Mouse (Mus musculus) liver, embryonic 14.5 days (tissue): ENCODE measurements around the gene Prkg1. TPM values are rescaled to one million over a fixed set of nuclear protein-coding genes. Genes with fewer than 3 reads are reported as not detected.

Experiments
- ATAC-seq: fragments of 200-750 bp; cut with Nextera tagmentation; 2 replicates; pipeline ENCODE4 v1.8.0; 2017; ENCODE audit warnings: moderate number of reproducible peaks, mild to moderate bottlenecking, moderate library complexity; ENCODE audit not compliant: insufficient read depth
- DNase-seq, 3 experiments: peaks; one replicate each; pipeline ENCODE4 v3.0.0-alpha.2; 2012 to 2013; ENCODE audit warnings: low read depth in 3 of 3, low spot score in 3 of 3
- H3K27ac ChIP-seq: fragments of 300-500 bp; sonication (generic); 2 replicates; pipeline ENCODE4 v1.5.1; 2014; ENCODE audit warnings: moderate library complexity, mild to moderate bottlenecking, control low read depth, inconsistent platforms
- H3K27me3 ChIP-seq: fragments of 300-500 bp; sonication (generic); 2 replicates; pipeline ENCODE4 v1.6.1; 2014; ENCODE audit warnings: mild to moderate bottlenecking, low read length, moderate library complexity; ENCODE audit not compliant: control insufficient read depth, insufficient read depth
- H3K36me3 ChIP-seq: fragments of 300-500 bp; sonication (generic); replicated peaks from 2 replicates; pipeline ENCODE4 v1.6.1; 2014; ENCODE audit warnings: low read depth; ENCODE audit not compliant: control insufficient read depth, insufficient read depth
- H3K4me1 ChIP-seq, 2 experiments: fragments of 200-500 bp in 1 of 2; fragments of 300-500 bp in 1 of 2; sonication (generic) in 1 of 2; replicated peaks; 2 replicates each; pipeline ENCODE4 v1.6.1; 2012 to 2014; ENCODE audit warnings: antibody characterized with exemption in 1 of 2, inconsistent platforms in 1 of 2, low read length in 1 of 2; ENCODE audit not compliant: control insufficient read depth in 2 of 2, insufficient read depth in 2 of 2
- H3K4me2 ChIP-seq: fragments of 300-500 bp; sonication (generic); 2 replicates; pipeline ENCODE4 v1.6.1; 2014; ENCODE audit warnings: low read depth, mild to moderate bottlenecking, control low read depth, moderate library complexity
- H3K4me3 ChIP-seq, 2 experiments: fragments of 200-500 bp in 1 of 2; fragments of 300-500 bp in 1 of 2; sonication (generic) in 1 of 2; 2 replicates each; pipeline ENCODE4 v1.5.1; 2012 to 2014; ENCODE audit warnings: low read depth in 2 of 2, low read length in 2 of 2, mild to moderate bottlenecking in 2 of 2, control low read depth in 1 of 2, inconsistent platforms in 1 of 2, moderate library complexity in 1 of 2; ENCODE audit not compliant: insufficient read depth in 1 of 2
- H3K9ac ChIP-seq: fragments of 300-500 bp; sonication (generic); replicated peaks from 2 replicates; pipeline ENCODE4 v1.6.1; 2014; ENCODE audit warnings: mild to moderate bottlenecking, control low read depth, moderate library complexity
- H3K9me3 ChIP-seq: fragments of 300-500 bp; sonication (generic); 2 replicates; pipeline ENCODE4 v1.6.1; 2016; ENCODE audit warnings: low read length, mixed read lengths; ENCODE audit not compliant: control insufficient read depth
- CTCF ChIP-seq: IDR thresholded peaks from 2 replicates; pipeline ENCODE4 v1.5.1; 2016; ENCODE audit warnings: antibody characterized with exemption, low read depth, control low read depth
- EP300 ChIP-seq: IDR thresholded peaks from 2 replicates; pipeline ENCODE4 v1.6.1; 2016; ENCODE audit warnings: antibody characterized with exemption, low read depth
- WGBS: fragments of 180-500 bp; shearing (Covaris S2); extraction: QIAGEN DNeasy Blood & Tissue Kit; methylation state at CpG from one replicate; pipeline ENCODE4 v1.1.7; 2014; ENCODE audit not compliant: insufficient replicate concordance; 5-methylcytosine and 5-hydroxymethylcytosine counted together
- polyA plus RNA-seq, 2 experiments: library from polyadenylated mRNA; depleted of rRNA in 1 of 2; stranded (reverse) in 1 of 2; unstranded in 1 of 2; fragments of >200 nt; fragmentation: Nextera tagmentation in 1 of 2; extraction: Ambion mirVana in 1 of 2; gene quantifications; 2 replicates each; pipeline versions ENCODE4 v1.2.1 to v1.2.3; 2012 to 2014

The Prkg1 gene
- polyA plus RNA-seq, 2 experiments = 0.47 to 0.50 TPM

GRCm38 (mm10) chr19:31791724-31792123 is 26.9 kb upstream of the Prkg1 start:
- DNase-seq (no peak), ATAC-seq (no peak)
- H3K27me3 ChIP-seq = no peaks in the 10 kb centered on the region
- TF ChIP-seq EP300 = no peak
- no peak for TF ChIP-seq CTCF
- H3K4me3 ChIP-seq = no peak overlapping the region
- no peaks in the 10 kb centered on the region for H3K4me1 ChIP-seq
- no peaks in the 10 kb centered on the region for H3K36me3 ChIP-seq
- H3K27ac ChIP-seq = no peak overlapping the region
- no peaks in the 10 kb centered on the region for H3K9me3 ChIP-seq
- H3K4me2 ChIP-seq = no peak overlapping the region
- H3K9ac ChIP-seq = no peak overlapping the region
- WGBS = 29% methylated on average over 3 of the region's 3 CpGs

GRCm38 (mm10) chr19:31781521-31782018 is 16.7 kb upstream of the Prkg1 start:
- Histone ChIP-seq H3K9me3 (no peaks in the 10 kb centered on the region), H3K4me3 (no peak overlapping the region), H3K36me3 (no peaks in the 10 kb centered on the region), H3K27me3 (no peaks in the 10 kb centered on the region), H3K4me1 (peaks cover 32% of the 10 kb centered on the region in 2 experiments), H3K27ac (peak overlapping the region; percentile 71), H3K4me2 (peak overlapping the region; percentile 33), H3K9ac (no peak overlapping the region)
- peak in 1 of 3 experiments; percentile 4 for DNase-seq
- TF ChIP-seq EP300 (no peak), CTCF (no peak)
- no peak; the same call in 1 of the 2 replicates for ATAC-seq
- 10% methylated on average over 3 of the region's 3 CpGs for WGBS

- Histone ChIP-seq H3K4me1 (peaks cover 32% of the 10 kb centered on the region in 2 experiments), H3K27me3 (no peaks in the 10 kb centered on the region), H3K36me3 (no peaks in the 10 kb centered on the region), H3K4me3 (no peak overlapping the region), H3K9me3 (no peaks in the 10 kb centered on the region), H3K9ac (no peak overlapping the region), H3K4me2 (peak overlapping the region; percentile 8; the same call in 1 of the 2 replicates), H3K27ac (peak overlapping the region; percentile 71)
- 0% methylated on average over 2 of the region's 2 CpGs for WGBS
- no peak for TF ChIP-seq CTCF
- TF ChIP-seq EP300 = peak; percentile 99
- ATAC-seq (peak; percentile 94), DNase-seq (peak; percentile 67 to 72 (median 68))
Measured at GRCm38 (mm10) chr19:31781077-31781476, 16.2 kb upstream of the Prkg1 start.

GRCm38 (mm10) chr19:31780222-31780621 is 15.4 kb upstream of the Prkg1 start:
- H3K4me1 ChIP-seq = peaks cover 32% of the 10 kb centered on the region in 2 experiments
- DNase-seq = no peak
- no peak overlapping the region; the same call in 1 of the 2 replicates for H3K27ac ChIP-seq
- no peaks in the 10 kb centered on the region for H3K36me3 ChIP-seq
- no peaks in the 10 kb centered on the region for H3K27me3 ChIP-seq
- H3K4me2 ChIP-seq = no peak overlapping the region; the same call in 1 of the 2 replicates
- H3K9me3 ChIP-seq = no peaks in the 10 kb centered on the region
- WGBS = 14% methylated on average over 1 of the region's 1 CpGs
- H3K4me3 ChIP-seq = no peak overlapping the region
- no peak overlapping the region for H3K9ac ChIP-seq
- no peak for ATAC-seq
- no peak for TF ChIP-seq EP300
- TF ChIP-seq CTCF = no peak

- ATAC-seq (peak; percentile 56), DNase-seq (peak; percentile 28 to 47 (median 45))
- no peak overlapping the region for H3K9ac ChIP-seq
- no peaks in the 10 kb centered on the region for H3K9me3 ChIP-seq
- 13% methylated on average over 4 of the region's 4 CpGs for WGBS
- H3K4me1 ChIP-seq = peaks cover 32% of the 10 kb centered on the region in 2 experiments
- H3K36me3 ChIP-seq = no peaks in the 10 kb centered on the region
- H3K27me3 ChIP-seq = no peaks in the 10 kb centered on the region
- H3K27ac ChIP-seq = no peak overlapping the region
- peak overlapping the region; percentile 1 for H3K4me2 ChIP-seq
- no peak overlapping the region for H3K4me3 ChIP-seq
- TF ChIP-seq EP300 (peak; percentile 85), CTCF (no peak)
Measured at GRCm38 (mm10) chr19:31779021-31779420, 14.2 kb upstream of the Prkg1 start.
